Mouse (Mus musculus) lung, postnatal 10 days (tissue): ENCODE results near the gene Timd2.
"Not testable (repeated sequence)": the region's sequence is repeated elsewhere in the genome, so short reads cannot be mapped to it uniquely, and the experiment has no call there.

Source experiments
- DNase-seq: peaks from one replicate; pipeline ENCODE4 v3.0.0; 2021

The Timd2 gene

DNA sequence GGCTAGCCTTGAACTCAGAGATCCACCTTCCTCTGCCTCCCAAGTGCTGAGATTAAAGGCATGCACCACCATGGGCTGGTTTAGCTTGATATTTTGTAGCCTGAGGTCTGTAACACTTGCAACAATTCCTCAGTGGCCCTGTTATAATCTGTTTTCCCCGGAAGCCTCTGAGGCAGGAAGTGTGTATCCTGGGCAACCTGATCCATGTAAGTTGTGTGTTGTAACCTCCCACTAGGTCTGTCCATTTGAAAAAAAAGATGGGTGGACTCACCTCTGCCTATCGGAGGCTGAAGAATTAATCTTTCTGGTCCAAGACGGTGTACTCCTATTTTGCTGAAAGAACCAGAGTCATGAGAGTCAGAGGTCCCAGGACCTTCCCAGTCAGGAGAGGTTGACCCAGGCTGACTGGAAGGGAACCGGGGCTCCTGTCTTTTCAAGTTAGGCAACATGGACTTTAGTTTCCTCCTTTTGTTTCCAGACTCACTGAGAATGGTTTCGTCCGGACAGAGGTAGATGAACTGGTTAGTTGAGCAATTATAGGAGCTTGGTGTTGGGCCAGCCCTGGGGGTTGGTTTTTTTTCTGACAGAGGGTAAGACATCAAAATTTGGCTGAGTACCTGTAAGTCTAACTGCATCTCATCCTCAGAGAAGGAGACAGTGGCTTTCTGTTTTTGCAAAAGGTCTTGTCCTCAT is at the start of gene Timd2:
Timd2 (minus strand) TSS at position 398 of the 693 bp plus-strand sequence.
- DNase-seq: no peak

DNA sequence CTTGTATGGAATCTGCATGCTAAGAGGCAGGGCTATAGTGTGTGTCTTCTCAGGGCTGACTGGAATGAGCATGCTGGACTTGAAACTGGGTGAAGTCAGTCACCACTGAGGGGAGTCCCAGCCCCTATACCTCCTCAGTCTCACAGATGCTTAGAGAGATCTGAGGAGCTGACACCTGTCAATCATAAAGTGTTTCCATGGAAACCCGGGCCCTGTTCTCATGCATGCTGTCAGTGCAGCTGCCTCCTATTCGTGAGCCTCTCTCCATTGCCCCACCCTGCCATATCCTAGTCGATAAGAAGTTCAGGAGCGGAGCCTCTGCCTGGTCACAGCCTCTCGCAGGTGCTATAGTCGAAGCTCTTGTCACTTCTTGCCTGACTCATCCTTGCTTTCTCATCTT is 48.9 kb upstream of the Timd2 start:
- DNase-seq: not testable (repeated sequence)

DNA sequence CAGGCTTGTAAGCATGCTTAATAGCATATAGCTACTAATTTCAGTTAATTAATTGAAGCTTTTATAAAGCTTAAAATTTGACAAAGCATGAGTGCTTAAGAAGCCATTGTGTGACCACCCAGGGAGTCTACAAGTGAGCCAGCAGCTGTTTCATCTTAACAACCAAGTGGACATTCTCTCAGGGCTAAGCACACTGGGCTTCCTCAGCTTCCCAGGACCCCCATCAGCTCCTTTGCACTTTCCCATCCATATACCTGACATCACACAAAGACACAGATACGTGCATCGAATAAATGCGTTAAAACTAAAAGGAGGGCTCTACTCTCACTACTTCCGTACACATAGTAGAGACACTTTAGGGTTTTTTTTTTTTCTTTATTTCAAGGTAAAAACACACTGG is 47.8 kb upstream of the Timd2 start:
- DNase-seq: no peak

DNA sequence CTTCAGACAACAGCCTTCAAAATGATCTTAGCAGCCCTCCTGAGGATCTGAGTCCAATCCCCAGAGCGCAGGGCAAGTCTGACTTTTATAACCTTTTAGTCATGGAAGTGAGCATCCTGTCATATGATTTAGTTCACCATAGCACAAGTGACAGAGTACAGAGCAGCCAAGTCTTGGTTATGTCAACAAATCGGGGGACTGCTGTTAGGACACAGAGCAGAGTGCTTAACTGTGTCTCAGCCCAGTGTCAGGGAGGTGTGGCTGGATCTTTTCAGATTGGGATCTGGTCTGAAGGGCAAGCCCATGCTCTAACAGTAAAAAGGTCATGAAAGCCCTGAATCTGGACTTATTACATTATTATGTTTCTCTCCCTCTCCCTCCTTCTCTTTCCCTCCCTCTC is 46.8 kb upstream of the Timd2 start:
- DNase-seq: peak; percentile 28

DNA sequence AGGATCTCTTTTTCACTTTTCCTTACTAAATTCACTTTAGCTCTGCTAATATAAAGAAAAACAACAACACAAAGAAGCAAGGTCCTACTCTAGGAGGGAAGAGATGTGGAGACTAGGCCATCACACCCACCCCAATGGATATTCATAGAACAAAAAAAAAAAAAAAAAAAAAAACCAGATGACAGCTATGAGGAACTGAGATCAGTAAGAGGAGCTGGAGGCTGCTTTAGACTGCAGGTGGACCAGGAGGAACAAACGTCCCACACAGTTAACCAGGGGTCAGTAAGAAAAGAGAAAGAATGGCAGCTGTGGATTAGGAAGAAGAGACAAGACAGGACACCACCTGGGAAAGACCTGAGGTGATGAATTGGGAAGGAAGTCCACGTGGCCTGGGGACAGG is 41.1 kb upstream of the Timd2 start:
- no peak for DNase-seq

DNA sequence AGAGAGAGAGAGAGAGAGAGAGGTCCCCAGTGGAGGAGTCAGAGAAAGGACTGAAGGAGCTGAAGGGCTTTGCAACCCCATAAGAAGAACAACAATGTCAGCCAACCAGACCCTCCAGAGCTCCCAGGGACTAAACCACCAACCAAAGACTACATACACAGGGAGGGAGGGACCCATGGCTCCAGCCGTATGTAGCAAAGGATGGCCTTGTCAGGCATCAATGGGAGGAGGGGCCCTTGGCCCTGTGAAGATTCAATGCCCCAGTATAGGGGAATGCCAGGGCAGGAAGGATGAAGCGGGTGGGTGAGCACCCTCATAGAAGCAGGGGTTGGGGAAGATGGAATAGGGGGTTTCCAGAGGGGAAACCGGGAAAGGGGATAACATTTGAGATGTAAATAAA is 34.9 kb upstream of the Timd2 start:
- DNase-seq: no peak

DNA sequence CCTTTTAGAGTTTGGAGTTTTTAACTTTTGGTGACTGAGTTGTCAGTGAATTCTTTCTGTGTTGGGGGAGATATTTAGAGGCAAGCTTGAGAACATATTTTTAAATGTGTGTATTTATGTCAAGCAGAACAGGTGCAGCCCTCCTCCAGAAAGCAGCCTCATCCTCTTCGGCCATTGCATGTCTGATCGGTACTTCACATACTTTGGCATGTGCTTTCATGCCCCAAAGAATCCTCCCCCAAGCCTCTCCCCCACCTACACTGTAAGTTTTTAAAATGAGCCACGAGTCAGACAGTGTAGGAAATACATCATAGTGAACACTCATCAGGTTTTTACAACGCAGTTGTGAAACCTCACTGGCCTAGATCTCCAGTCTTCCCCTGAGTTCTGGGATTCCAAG is 34.0 kb upstream of the Timd2 start:
- no peak for DNase-seq

DNA sequence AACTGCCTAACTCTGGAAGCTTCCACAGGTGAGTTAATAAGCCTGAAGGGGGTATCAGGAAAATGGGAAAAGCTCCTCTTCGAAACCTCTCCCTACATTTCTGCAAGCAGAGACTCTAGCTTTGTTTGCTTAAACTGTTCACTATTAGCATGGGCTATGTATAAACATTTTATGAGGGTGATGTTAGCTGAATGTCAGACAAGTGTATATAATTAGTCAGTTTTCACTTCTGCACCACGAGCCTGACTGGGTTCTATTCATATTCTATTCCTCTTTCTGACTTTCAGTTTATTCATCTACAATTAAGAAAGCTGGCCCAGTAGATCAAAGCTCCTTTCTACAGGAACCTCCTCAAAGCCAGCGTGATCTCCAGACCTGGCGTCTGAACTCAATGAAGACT is 32.6 kb upstream of the Timd2 start:
- peak; percentile 25 for DNase-seq

DNA sequence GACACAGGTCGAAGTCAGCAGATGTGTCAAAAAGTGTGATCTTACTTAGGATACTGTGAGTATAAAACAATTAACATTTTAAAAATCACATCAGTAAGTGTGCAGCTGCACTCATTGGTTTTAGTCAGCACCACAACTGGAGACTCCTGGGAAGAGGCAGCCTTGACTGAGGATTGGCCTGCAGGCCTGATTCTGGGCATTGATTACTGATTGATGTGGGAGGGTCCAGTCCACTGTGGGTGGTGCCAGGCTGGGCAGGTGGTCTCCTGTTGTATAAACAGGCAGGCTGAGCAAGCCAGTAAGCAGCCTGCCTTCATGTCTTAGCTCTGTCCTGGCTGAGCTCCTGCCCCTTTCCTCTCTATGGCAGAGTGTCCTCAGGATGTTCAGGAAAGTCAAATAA is 28.2 kb upstream of the Timd2 start, which contains the start of gene Havcr1:
Havcr1 (plus strand) TSS at position 5 of the 400 bp plus-strand sequence.
- DNase-seq: not testable (repeated sequence)

DNA sequence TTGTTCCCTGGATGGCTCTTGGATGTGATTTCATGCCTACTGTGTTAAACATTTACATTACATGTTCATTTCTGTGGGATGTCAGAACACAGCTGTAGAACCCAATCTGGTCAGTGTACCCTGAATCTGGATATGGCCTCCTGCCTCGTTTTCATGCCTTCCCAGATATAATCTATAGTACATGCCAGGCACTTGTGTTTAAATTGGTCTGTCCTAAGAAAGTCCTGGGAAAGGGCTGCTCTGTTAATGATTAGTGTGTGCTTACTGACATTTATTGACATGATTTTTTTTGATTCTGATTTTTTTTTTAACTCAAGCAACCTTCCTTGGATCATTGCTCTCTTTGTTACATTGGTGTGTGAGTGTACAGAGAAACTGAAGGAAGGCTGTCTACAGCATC is 27.8 kb upstream of the Timd2 start:
- no peak for DNase-seq

DNA sequence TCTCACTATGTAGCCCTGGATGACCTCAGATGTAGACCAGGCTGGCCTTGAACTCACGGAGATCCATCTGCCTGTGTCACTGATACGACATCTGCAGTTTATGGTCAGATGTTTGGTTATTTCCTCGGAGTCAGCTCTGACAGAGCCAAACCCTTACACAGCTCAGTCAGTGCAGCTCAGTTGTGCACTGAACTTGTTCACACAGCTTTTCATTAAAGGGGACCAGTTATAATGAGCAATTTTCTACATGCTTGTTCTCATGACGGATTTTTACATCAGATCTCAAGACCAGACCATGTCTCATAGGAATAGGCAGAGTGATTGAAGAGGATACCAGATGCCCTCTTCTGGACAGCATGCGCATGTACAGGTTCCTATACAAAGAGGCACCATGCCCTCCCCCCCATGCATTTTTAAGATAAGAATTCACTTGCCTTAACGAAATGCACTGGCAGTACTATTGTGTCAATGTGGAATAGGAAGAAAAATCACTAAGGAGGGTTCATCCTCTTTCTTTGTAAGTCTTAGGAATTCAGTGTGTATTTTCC is 26.5 kb upstream of the Timd2 start:
- DNase-seq: peak; percentile 10

DNA sequence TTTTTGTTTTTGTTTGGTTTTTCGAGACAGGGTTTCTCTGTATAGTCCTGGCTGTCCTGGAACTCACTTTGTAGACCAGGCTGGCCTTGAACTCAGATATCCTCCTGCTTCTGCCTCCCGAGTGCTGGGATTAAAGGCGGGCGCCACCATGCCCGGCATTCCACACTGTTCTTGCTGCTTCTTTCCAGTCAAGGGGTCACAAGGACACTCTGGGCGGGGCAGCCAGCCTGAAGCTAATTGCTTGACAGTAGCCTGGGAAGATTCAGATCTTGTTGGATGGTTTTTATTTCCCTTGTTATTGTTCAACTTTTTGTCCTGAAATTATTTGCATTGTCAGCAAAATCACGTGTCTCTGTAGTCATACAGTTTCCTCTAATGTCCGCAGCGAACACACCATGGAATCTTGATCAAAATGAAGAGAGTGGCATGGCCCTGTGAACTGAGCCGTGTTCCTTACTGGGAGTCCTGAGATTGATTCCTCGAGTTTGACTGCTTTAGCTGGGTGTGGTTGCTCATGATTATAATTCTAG is 24.7 kb upstream of the Timd2 start:
- no peak for DNase-seq

DNA sequence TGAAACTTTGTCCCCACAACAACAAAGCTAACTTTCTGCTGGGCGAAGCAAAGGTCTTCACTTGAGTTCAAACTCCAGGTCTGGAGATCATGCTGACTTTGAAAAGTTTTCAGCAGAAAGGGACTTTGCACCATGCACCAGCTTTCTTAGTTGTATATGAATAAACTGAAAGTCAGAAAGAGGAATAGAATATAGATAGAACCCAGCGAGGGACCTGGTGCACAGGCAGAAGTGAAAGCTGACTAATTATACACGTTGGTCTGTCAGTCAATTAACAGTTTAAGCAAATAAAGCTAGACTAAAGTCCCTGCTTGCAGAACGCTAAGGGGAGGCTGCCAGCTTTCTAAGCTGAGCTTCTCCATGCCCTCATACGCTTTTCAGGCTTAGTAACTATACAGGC is 8.0 kb downstream of the Timd2 start:
- no peak for DNase-seq

DNA sequence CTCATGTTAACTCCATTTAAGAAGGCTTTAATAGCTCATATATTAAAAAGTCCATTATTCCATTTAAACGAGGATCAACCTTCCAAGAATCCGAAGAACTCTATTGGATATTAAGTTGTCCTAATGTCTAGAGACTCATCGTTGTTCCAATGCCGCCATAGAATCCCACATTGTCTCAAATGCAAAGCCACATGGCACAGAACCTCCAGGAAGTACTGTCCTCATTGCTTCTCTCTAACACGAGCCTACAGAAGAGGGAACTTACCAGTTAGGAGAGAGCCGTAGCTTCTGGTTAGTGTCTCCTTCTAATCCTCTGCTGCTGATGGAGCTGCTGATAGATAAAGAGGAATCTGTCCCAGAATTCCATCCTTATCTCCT is 8.6 kb downstream of the Timd2 start:
- DNase-seq: no peak

DNA sequence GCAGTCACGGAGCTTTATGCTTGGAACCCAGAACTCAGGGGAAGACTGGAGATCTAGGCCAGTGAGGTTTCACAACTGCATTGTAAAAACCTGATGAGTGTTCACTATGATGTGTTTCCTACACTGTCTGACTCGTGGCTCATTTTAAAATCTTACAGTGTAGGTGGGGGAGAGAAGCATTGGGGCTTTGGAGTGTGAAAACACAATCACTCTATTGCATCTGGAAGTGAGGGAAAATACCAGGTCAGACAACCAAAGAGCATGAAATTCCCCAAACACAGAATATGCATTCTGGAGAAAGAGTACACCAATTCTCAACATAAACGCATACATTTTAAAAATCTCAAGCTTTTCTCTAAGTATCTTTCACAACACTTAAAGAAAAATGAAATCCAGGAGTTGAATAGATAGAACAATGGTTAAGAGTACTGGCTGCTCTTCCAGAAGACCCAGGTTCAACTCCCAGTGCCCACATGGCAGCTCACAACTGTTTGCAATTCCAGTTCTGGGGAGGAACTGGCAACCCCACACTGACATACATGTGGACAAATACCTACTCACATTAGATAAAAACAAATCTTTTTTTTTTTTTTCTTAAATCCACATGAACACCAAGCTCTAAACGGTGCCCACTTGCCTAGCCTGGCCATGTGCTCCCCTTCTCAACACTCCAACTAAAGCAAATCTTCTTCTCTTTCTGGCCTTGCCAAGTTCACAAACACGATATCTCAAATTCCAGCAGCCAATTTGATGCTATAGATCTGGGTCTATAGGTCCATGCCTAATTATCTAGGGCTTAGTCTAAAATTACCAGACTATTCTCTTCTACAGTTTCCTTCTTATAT is 9.2 kb downstream of the Timd2 start:
- no peak for DNase-seq

DNA sequence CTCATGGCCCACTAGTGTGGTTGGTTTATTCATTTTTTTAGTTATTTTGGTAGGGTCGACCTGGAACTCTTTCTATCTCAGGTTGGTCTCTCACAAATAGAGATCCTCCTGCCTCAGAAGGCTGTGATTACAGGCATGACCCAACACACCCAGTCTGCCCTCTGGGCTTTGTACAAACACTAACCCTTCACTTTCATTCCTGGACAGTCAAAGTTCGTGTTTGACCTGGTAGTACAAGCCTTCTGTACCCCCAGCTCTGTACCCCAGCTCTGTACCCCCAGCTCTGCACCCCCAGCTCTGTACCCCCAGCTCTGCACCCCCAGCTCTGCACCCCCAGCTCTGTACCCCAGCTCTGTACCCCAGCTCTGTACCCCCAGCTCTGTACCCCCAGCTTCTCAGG is 11.0 kb downstream of the Timd2 start:
- not testable (repeated sequence) for DNase-seq

DNA sequence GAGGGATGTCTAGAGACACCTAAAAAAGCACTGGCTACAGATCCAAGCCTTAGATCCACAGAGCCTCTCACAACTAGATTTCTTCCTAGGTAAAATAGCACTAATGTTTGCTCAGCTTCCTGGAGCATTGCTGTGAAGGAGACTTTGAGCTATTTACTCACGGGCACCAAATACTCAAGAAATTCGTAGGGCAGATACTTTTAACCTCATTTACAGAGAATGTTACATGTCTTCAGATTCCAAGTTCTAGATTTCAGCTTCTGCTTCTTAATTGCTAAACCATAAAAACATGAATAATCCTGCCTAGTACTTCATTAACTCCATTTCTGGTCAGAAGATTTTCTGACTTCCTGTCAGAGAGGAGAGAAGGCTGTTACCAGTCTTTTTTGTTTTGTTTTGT is 16.7 kb downstream of the Timd2 start:
- no peak for DNase-seq

DNA sequence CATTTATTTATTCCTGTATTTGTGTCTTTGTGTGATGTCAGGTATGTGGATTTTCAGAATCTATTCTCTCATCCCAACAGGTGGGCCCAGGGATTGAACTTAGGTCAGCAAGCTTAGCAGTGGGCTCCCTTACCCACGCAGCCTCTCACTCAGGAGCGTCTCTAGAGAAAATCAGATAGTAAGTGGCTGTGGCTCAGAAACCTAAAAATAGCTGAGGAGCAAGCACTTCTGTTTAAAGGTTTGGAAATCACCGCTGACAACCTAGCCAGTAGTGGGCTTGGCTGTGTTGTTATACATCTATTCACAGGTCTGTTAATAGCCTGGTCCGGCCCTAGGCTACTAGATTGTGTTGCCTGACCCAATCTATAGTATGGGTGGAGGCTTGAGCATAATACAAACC is 23.1 kb downstream of the Timd2 start:
- no peak for DNase-seq

DNA sequence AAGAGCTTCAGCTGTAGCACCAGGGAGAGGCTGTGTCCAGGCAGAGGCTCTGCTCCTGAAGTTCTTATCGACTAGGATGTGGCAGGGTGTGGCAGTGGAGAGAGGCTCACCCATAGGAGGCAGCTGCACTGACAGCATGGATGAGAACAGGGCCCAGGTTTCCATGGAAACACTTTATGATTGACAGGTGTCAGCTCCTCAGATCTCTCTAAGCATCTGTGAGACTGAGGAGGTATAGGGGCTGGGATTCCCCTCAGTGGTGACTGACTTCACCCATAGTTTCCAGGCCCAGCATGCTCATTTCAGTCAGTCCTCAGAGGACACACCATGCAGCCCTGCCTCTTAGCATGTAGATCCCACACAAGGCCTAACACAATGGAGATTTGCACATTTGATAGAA is 24.0 kb downstream of the Timd2 start:
- DNase-seq: no peak

DNA sequence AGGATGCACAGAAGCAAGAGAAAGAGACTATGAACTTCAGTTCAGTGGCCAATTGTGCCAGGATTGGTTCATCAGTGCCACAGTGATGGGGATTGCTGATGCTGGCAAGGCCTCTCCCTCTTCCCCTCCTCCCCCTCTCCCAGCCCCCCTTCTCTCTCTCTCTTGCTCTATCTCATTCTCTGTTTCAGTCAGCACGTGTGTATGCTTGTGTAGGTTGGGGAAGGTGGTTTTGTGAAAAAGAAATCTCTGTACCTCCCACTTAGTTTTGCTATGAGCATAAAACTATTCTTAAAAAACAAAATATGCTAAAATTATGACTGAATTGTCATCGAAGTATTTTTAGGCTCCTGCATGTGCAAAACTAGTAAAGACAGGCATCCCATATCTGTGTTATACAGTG is 38.9 kb downstream of the Timd2 start:
- DNase-seq: no peak

DNA sequence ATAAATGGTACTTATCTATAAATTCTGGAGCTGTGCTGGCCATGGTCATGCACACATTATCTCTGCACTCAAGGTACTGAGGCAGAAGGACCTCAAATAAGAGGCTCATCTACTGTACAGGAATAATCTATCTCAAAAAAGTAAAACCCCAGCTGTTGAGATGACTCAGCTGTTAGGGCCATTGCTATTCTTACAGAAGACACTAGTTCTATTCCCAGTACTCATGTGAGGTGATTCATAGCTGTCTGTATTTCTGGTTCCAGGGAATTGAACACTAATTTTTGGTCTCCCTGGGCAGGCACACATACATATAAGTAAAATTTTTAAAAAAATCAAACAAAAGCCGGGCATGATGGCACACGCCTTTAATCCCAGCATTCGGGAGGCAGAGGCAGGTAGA is 39.8 kb downstream of the Timd2 start:
- no peak for DNase-seq

DNA sequence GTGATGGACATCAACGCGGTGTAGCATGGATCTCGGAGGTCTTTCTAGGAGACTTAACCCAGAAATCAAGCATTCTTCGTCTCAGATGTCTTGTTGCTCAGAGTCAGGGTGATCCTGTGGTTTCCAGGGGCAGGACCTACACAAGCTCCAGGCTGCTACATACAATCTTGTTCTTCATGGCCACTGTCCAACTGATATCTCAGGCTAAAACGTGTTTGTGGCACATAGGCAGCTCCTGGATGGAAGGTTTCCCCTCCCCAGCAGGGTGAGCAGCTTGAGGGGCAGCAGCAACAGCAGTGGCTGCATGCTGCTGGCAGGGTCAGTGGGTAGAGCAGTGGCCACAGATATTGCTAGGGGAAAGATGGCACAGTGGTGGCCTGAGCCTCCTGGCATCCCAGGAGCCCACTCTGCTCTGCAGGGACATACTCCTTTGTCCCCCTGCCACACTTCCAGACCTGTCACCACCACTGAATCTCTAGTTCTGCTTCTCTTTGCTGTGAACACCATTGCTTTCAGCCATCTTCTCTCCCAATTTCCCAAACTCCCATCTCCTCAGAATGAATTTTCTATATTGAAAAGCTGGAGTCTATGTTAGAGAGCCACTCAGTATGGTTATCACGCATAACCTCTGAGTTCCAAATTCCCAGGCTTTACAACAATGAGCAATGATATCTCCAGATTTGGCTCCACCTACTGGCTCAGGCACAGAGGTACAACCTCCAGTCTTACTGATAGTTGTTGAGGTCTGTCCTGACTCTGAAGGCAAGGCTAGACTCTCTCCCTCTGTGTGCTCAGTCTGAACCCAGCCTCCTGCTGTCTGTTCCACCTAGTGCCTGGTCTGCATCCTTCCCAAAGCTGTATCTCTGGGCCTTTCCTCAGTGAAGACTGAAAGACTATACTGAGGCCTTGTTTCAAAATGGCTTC is 41.0 kb downstream of the Timd2 start:
- DNase-seq: peak; percentile 22

DNA sequence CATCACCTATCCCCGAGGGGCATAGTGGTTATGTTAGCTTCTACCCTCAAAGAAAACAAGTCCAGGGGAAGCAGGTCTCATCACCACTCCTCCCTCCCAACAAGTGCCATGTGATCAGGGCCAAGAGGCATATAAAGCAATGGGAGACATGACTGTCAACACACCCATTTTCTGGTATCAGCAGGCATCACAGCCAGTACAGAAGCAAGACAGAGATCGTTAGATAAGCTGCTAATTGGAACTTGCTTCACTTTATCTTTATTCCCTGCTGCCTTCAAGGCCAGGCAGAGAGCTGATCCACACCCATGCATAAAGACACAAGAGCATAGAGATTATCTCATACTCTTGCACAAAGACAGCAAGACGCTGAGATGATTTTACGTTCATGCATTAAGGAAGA is 43.6 kb downstream of the Timd2 start:
- DNase-seq: no peak
